Mouse (Mus musculus) heart, adult 8-10 months (tissue): Measurements from ENCODE around the gene Fgb. TPM values are rescaled to one million over a fixed set of nuclear protein-coding genes. Genes with fewer than 3 reads are reported as not detected.

ENCODE experiments used
- DNase-seq: peaks from one replicate; pipeline ENCODE4 v3.0.0; 2022; ENCODE audit warnings: low spot score
- total RNA-seq, 4 experiments: library from RNA; stranded (reverse); gene quantifications; 2 replicates each; pipeline ENCODE4 v1.2.4; 2022

Fgb gene
- total RNA-seq: not detected

DNA sequence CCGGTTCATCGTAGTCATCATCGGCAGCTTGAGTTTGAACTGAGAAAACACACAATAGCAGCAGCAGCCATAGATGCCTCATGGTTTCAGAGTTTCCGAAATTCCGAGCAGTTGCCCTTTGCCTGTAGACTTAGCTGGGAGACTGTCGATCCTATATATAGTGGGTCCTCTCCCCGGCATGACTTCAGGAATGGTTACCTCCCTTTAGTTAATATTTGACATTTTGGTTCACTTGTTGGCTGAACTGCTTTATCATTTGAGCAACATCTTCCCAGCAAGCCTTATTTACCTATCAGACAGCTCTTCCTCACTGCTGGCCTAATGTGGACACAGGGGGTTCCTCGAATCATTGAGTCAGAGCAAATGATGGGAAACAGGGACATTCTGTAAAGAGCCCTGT lies at the start of gene Fgb:
Gene Fgb, minus strand, starts transcription at position 184 of the 400 bp plus-strand sequence.
- no peak for DNase-seq

DNA sequence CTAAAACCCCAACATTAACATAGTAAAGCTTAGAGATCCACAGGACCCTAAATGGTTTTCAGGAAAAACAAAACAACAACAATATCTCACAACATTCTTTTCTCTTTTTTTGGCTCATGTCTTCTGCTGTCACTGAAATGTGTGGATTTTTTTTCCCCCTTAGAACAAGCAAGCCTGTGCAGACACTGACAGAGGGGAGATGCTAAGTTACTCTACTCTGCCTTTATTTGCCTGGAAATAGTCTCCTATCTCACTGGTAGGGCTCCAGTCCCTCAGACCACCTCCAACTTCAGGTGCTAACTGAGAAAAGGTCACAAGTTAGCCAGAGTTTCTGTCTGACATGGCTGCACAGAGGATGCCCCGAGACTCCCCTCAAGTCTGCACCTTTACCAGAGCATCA lies 49.5 kb upstream of the Fgb start:
- no peak for DNase-seq

DNA sequence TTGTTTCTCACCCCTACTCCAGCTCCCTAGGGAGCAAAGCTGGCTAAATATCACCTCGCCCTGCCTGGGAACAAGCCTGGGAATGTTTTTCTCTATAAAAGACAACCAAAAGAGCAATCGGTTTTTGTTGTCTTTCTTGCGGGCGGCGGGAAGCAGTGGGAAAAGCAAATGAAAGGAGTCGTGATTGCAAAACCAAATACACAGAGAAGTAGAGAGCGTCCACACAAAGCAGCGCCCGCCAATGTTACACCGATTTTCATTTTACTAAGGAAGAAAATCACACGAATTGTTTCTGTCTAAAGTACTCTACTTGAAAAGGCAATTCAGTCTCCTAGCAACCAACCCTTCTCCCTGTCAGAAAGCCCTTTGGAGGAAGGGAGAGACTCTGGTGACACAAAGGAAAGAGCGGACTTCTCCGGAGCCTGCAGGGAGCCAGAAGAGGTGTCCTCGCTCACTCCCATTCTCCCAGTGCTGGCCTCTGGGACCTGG lies 48.9 kb upstream of the Fgb start:
- DNase-seq: no peak

DNA sequence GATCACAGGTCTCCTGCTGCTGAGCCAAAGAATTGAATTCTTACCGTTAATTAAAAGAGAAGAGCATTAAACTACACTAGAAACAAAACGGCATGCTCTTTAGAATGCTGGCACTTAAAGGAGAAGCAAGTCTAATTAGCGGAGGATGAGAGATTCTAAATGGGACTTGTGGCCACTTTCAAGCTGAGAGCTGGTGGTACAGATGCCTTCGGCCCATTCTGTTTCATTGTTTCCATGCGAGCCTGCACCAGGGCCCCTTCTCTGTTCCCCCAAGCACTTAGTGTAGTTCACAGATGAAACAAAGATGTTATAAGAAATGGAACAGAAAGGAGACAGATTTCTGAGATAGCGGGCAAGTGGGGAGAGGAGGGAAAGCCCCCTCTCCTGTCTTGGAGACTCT lies 47.9 kb upstream of the Fgb start:
- no peak for DNase-seq

DNA sequence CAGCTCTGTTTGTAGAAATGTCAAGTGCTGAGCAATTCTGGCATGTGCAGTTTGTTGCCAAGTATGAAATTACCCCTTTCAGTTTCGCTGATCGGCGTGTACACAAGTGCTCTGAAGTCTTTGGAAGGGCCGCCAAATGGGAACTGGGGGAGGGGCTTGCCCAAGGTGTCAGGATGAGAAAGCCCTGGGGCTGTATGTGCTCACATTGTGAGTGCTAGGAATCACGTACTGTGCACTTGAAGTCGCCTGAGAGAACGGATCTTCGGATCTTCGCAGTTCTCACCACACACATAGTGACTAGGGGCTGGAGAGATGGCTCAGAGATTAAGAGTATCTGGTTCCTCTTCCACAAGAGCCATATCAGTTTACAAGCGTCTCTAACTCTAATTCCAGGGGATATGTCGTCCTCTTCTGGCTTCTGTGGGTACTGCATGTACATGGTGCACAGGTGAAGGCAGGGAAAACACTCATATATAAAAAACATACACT lies 30.9 kb upstream of the Fgb start:
- DNase-seq: peak; percentile 29

DNA sequence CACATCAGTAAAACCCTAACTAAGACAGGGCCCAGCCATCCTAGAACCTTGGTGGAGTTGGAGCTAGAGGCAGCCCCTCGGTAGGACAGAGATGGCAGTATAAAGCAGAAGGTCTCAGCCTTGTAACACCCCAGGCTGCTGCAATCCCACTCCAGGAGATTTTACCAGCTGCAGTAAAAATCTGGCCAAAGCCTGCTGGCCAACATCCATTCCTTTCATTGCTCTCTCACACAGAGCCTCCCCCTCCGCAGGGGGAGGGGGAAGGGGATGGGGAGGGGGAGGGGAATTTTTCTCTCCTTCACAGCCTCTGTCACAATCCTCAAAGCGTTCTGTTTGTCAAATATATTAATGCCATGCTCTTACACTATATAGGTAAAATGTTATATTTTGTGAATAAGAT lies 26.9 kb upstream of the Fgb start:
- DNase-seq: peak; percentile 40

DNA sequence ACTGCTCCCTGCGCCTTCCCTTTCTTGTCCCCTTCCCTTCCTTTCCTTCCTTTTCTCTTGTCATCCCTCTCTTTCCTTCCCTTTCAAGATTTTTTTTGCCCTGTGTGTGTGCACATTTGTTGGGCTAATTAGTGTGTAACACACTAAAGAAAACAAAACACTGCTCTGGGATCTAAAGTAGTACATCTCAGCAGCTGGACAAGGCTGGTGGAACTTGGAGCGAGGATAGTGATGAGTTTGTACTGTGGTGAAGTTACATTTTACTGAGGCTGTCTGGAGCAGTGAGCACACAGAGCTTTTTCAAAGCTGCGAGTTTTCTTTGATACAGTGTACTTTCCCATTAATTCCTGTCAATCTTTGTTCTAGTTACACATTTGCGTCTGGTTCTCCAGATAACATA lies 20.6 kb upstream of the Fgb start:
- DNase-seq: no peak

DNA sequence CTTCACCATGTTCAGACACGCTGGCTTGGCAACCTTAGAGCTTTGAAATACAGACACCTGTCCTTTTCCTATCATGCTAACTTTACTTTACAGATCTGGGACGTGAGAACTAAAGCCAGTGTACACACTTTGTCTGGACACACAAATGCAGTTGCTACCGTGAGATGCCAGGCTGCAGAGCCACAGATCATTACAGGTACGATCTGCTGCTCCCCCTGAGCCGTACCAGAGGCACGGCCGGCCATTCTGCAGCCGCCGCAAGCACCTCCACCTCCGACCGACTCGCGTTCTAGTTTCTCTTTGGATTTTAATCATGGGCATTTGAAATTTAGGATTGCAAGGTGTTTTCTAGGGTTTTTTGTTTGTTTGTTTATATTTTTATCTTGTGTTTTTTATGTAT lies 19.2 kb upstream of the Fgb start:
- DNase-seq: no peak

DNA sequence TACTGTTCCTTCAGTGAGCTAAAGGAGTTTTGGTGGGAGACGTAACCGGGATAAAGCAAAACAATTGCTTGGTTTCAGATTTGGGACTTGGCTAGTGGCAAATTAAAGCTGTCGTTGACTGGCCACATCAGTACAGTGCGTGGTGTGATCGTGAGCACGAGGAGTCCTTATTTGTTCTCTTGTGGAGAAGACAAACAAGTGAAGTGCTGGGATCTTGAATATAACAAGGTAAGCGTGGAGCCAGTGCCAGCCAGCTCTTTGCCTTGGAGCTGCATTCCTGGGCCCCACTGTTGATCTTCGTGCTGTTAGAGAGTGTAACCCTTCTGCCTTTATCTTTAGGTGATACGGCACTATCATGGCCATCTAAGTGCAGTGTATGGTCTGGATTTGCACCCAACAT lies 18.3 kb upstream of the Fgb start:
- DNase-seq: no peak

DNA sequence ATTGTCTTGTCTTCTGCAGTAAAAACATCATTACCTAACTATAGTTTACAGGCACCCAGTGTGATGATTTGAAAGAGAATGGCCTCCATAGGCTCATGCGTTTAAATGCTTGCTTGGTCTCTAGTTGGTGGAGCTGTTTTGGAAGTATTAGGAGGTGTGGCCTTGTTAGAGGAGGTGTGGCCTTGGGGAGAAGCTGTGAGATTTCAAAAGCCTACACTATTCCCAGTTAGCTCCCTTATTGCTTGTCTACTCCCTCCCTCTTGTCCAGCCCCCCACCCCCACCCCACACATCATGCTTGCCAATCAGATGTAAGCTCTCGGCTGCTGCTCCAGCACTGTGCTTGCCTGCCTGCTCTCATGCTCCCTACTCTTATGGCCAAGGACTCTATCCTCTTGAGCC lies 7.4 kb upstream of the Fgb start:
- DNase-seq: no peak

DNA sequence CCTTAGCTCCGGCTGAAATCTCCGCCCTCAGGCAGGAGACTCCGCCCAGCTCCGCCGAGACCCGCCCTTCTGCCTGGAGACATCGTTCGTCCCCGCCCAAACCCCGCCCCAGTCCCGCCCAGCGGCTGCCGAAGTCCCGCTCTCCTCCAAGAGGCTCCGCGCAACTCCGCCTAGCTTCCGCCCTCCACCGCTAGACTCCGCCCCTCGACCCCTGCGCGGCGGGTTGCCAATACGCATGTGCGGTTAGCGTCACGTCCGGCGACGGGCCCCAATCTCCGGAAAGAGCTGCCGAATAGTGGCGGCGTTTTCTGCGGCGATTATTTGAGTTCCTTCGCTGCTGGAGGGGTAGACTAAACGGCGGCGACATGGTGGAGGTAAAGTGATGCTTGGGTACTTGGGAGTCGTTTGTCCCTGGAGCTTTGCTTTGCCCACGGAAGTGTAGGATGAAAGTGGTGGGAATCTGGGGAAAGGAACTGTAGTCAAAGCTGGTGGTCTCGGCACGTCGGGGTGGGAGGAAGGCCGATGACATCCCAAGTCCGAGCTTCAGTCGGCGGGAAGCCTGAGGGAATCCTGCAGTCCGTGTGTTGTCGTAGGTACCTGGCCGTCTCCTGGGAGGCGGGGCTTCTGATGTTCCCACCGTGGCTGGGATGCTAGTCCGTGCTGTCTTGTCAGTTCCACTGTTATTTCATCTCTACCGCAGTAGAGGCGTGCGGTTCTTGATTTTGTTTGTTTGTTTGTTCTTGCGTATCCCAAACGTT lies 5.8 kb upstream of the Fgb start, which contains the start of gene Plrg1:
Gene Plrg1, plus strand, starts transcription at position 242 of the 758 bp plus-strand sequence.
- DNase-seq: peak; percentile 97

DNA sequence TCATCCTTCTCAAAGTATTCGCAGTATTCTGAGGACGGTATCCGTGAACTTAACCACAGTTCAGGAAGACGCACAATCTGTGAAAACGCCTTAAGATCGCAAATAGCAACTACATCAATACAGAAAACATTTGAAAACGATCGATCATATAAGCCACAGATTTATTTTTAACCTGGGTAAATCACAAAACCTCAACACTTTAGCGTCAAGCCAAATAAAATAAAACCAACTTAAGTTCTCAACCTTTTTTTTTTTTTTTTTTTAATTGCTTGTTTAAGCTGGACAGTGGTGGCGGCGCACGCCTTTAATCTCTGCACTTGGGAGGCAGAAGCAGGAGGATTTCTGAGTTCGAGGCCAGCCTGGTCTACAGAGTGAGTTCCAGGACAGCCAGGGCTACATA lies 5.1 kb upstream of the Fgb start:
- DNase-seq: no peak

DNA sequence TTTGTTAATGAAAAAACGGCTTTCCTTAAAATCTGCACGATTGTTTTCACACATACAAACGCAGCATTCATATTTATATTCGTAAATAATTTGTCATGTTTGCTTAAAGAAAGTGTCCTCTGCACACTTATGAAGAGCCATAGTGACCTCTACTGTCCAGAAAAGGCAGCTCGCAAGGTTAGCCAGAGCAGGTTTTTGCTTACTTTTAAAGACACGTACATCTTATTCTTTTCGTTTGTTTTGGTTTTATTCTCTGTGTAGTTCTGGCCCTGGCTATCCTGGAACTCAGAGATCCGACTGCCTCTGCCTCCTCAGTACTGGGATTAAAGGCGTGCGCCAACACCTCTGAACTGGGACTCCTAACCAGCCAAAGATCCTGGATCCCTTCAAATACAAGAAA lies 4.1 kb upstream of the Fgb start:
- DNase-seq: no peak

DNA sequence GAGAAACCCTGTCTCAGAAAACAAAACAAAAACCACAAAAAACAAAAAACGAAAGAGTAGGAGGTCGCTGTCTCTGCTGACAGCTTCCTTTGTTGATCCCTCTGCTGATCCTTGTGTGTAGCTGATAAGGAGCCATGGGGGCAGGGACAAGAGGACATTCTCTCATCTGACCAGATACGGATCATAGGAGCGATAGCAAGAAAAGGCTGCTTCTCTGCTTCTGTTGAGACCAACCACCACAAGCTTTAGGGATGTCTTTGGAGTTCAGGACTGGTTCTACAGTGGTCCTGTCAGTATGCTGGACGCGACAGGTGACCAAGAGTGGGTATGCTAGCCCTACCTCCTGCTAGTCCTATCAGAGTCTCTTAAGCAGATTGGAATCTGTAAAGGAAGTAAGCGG lies 3.5 kb upstream of the Fgb start:
- no peak for DNase-seq

DNA sequence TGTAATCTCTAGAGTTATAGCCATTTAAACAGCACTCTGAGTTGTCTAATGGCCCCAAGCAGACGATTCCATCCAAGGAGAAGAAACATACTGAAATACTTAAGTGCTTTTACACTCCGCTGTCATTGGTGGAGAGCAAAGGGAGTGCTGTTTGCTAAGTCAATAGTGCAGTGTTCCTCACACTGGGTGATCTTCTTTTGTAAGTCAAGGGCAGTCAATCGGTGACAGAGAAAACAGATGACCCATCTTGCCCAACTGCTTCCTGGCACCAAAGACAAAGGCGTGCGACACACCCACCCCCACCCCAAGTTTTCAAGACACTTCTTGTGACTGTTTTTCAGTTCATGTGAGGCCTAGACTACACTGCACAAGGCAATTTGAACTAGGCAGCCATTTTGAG lies 2.4 kb upstream of the Fgb start:
- no peak for DNase-seq

DNA sequence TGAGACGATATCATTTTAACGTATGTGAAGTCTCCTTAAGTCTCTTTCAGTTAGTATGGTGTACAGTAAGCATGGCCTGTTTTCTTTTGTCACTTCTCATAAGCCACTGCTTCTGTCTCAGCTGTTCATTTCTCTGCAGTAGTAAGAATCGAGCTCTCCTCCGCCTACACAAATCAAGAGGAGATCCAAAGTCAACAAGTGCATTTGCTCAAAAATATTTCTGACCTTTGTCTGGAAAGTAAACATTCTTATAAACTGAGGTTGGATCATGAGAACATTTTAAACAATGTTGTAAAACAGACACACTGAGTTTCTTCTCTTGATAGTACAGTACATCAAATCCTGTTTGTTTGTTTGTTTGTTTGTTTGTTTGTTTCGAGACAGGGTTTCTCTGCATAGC lies 998 bp upstream of the Fgb start:
- DNase-seq: no peak

DNA sequence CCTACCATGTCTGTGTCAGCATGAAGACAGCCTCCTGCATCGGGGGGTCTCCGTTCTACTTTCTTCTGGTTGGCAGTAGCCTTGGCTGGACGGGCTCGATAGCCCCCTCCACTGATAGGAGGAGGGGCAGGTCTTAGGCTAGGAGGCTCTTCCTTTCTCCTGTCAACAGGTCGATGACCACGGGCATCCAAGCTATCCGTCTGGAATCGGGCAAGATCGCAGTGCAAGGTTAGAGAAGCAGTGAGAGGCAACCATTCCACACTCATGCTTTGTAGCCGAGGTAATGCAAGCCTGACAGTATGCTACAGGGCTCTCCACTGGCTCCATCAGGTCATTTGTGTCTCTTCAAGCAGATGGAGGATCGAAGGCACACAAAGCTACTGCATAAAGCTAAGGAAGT lies 3.0 kb downstream of the Fgb start:
- DNase-seq: no peak

DNA sequence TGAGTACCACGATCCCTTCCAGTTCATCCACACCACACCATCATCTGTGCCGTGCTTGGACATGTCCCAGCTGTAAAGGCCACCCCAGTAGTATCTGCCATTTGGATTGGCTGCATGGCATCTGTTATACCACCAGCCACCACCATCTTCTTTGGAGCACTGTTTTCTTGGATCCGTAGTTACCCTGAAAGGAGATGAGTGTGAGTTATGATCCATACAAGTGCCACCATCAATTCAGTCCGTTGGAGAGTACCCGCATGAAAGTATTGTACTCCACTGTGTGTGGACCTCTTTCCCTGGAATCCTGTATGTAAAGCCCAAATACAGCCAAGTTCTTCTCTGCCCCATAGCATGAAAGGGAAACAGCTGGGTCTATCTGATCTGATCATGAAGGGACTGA lies 7.2 kb downstream of the Fgb start:
- no peak for DNase-seq

DNA sequence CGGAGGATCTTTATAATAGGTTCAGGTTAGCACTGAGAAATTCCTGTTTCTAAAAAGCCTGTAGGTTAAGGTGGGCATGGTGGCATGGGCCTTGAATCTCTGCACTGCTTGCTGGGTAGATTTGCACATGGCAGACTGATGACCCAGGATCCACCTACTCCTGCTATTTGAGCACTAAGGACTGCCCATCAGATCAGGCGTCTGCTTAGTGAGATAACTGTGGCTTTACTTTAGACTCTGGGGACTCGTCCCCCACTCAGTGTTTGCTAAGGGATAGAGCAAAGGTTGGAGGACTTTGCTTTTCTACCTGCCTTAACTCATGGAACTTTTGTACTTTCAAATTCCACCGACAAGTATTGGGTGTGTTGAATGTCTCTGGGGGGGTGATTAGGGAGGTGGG lies 10.0 kb downstream of the Fgb start:
- DNase-seq: no peak

DNA sequence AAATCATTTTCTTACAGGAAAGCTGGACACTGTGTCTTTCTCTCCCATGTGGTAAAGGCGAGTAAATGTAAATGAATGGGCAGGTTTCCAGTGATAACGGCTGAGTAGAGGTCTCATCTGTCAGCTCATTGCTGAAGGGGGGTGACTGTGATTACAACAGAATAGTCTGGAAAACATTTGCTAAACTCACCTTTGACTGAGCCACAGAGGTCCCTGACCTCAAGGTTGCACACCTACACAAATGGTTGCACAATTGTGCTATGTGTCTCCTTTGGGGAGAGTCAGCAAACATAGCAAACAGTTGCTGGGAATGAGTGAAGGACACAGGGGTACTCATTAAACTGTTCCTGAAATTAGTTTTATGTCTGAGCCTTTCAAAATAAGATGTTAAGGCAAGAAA lies 10.8 kb downstream of the Fgb start:
- DNase-seq: no peak

DNA sequence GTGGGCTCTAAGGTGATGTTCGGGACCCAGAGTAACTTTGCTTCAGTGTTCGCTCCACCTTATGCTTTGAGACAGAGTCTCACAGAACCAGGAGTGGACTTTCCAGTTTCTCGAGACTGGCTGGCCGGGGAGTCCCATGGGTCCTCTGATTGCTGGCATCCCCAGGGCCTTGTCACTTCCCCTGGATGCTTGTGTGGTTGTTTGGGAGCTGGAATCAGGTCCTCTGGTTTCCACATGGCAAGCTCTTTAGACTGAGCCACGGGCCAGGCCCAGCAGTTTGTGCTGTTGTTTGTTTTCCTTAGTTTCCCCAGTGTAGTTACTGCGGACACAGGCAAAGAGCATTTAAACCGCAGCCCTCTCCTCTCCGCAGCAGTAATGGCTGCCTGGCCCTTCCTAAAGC lies 15.9 kb downstream of the Fgb start:
- DNase-seq: no peak

DNA sequence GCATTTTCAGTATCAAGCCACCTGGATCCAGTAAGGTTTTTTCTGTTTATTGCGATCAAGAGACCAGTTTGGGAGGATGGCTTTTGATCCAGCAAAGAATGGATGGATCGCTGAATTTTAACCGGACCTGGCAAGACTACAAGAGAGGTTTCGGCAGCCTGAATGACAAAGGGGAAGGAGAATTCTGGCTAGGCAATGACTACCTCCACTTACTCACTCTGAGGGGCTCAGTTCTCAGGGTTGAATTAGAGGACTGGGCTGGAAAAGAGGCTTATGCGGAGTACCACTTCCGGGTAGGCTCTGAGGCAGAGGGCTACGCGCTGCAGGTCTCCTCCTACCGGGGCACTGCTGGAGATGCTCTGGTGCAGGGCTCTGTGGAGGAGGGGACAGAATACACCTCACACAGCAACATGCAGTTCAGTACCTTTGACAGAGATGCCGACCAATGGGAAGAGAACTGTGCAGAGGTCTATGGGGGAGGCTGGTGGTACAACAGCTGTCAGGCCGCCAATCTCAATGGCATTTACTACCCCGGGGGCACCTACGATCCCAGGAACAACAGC lies 16.8 kb downstream of the Fgb start:
- no peak for DNase-seq

DNA sequence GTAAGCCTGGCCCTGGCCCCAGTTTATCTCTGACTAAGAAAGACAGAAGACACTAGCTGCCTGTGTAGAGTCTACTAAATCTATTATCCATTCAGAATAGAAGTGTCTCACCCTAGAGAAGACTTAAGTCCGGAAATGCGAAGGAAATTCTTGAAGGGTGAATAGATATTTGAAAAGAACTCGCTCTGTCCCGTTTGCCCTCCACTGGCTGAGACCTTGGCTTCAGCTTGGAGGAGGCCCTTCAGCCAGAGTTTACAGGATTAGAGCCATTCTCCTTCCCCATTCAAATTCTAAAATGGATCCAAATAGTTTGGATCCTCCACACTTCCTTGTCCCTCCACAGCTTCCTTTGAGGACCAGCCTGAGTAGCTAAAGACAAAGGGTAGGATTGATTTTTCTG lies 19.3 kb downstream of the Fgb start:
- no peak for DNase-seq
